Mouse (Mus musculus): ENCODE measurements at regions not wholly inside any gene's neighbourhood (a gene's known extent, or its start where the extent isn't known, plus 50 kb on each side); places are given as distances from the start of the nearest gene placed in this dataset.

DNA sequence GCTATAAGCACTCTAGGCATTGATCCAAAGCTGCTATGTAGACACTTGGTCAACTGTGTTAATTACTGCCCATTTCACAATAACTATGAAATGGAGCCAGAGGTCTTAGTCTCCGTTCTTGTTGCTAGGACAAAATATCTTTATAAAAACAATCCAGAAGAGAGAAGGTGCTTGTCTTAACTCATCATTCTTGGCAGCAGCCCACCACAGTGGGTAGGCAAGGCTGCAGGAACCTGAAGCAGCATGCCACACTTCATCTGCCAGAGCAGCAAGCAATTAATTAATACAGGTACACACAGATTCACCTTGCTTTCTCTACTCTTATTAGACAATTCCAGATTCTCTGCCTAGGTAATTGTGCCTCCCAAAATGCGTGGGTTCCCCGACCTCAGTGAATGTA, 172.8 kb downstream of the Alg10b start:
- TF ChIP-seq POLR2A (IDR thresholded peaks at IDR 0.05; ENCODE audit: control insufficient read depth, extremely low read depth, insufficient read depth, low read length, poor library complexity), result no peak
- no peak for TF ChIP-seq CTCF (IDR thresholded peaks at IDR 0.05; ENCODE audit: borderline replicate concordance, control insufficient read depth, extremely low read depth, insufficient read depth, low read length, poor library complexity)
